Mouse (Mus musculus) thymus, adult 2 months (tissue): ENCODE results near the gene 4932438H23Rik. TPM values are rescaled to one million over a fixed set of nuclear protein-coding genes. Genes with fewer than 3 reads are reported as not detected.

ENCODE experiments used
- DNase-seq: peaks from one replicate; pipeline ENCODE4 v3.0.0; 2021
- H3K27ac ChIP-seq: fragments of 200-500 bp; 2 replicates; pipeline ENCODE4 v1.5.1; 2012; ENCODE audit warnings: low read length, control low read depth; ENCODE audit not compliant: control insufficient read depth, insufficient read depth
- H3K27me3 ChIP-seq: fragments of 200-500 bp; 2 replicates; pipeline ENCODE4 v1.6.1; 2012; ENCODE audit warnings: mild to moderate bottlenecking, low read length, moderate library complexity, mixed read lengths; ENCODE audit not compliant: control insufficient read depth, insufficient read depth
- H3K36me3 ChIP-seq: fragments of 200-500 bp; 2 replicates; pipeline ENCODE4 v1.6.1; 2012; ENCODE audit warnings: mild to moderate bottlenecking, low read length, moderate library complexity; ENCODE audit not compliant: control insufficient read depth, insufficient read depth
- H3K4me1 ChIP-seq: fragments of 200-500 bp; replicated peaks from 2 replicates; pipeline ENCODE4 v1.6.1; 2012; ENCODE audit warnings: low read length; ENCODE audit not compliant: control insufficient read depth, insufficient read depth
- H3K4me3 ChIP-seq: fragments of 200-500 bp; 2 replicates; pipeline ENCODE4 v1.5.1; 2012; ENCODE audit warnings: mild to moderate bottlenecking, low read length, control low read depth, moderate library complexity; ENCODE audit not compliant: control insufficient read depth, insufficient read depth
- CTCF ChIP-seq: fragments of 200-500 bp; IDR thresholded peaks from 2 replicates; pipeline ENCODE4 v1.5.1; 2012; ENCODE audit warnings: mild to moderate bottlenecking, control low read depth, low read length, moderate library complexity, borderline replicate concordance; ENCODE audit not compliant: control insufficient read depth, poor library complexity, insufficient read depth; ENCODE audit errors: extremely low read depth
- POLR2A ChIP-seq: fragments of 200-500 bp; IDR thresholded peaks from 2 replicates; pipeline ENCODE4 v1.6.1; 2012; ENCODE audit warnings: mild to moderate bottlenecking, low read length, control low read depth, moderate library complexity; ENCODE audit not compliant: control insufficient read depth, poor library complexity, insufficient read depth; ENCODE audit errors: extremely low read depth
- WGBS: fragments of 180-500 bp; shearing (Covaris S2); methylation state at CpG from one replicate; pipeline ENCODE4 v1.1.7; 2018; 5-methylcytosine and 5-hydroxymethylcytosine counted together
- polyA plus RNA-seq: library from polyadenylated mRNA; depleted of rRNA; stranded (reverse); fragments of >200 nt; gene quantifications from 2 replicates; pipeline ENCODE4 v1.2.3, GENCODE M21; 2012

The 4932438H23Rik gene
- polyA plus RNA-seq, 1 experiment, result 1.1 TPM

GRCm38 (mm10) chr16:91119879-91120278 lies 25.0 kb upstream of the 4932438H23Rik start:
- DNase-seq, result no peak
- Histone ChIP-seq H3K36me3 (no peaks in the 10 kb centered on the region), H3K4me1 (no peaks in the 10 kb centered on the region), H3K27ac (no peak overlapping the region), H3K27me3 (no peaks in the 10 kb centered on the region), H3K4me3 (no peak overlapping the region)
- TF ChIP-seq POLR2A, result no peak
- no peak for TF ChIP-seq CTCF
- 93% methylated on average over 6 of the region's 6 CpGs for WGBS

GRCm38 (mm10) chr16:91116696-91117095 lies 21.8 kb upstream of the 4932438H23Rik start:
- Histone ChIP-seq H3K4me3 (no peak overlapping the region), H3K36me3 (no peaks in the 10 kb centered on the region), H3K27ac (no peak overlapping the region), H3K4me1 (no peaks in the 10 kb centered on the region), H3K27me3 (no peaks in the 10 kb centered on the region)
- DNase-seq, result no peak
- WGBS, result 77% methylated on average over 7 of the region's 7 CpGs
- TF ChIP-seq CTCF, result no peak
- no peak for TF ChIP-seq POLR2A

- no peaks in the 10 kb centered on the region for H3K27me3 ChIP-seq
- no peak overlapping the region for H3K27ac ChIP-seq
- no peaks in the 10 kb centered on the region for H3K36me3 ChIP-seq
- TF ChIP-seq CTCF, result no peak
- no peak for TF ChIP-seq POLR2A
- no peaks in the 10 kb centered on the region for H3K4me1 ChIP-seq
- no peak overlapping the region for H3K4me3 ChIP-seq
- no peak for DNase-seq
- WGBS, result 93% methylated on average over 4 of the region's 4 CpGs
Measured at GRCm38 (mm10) chr16:91116006-91116405, 21.1 kb upstream of the 4932438H23Rik start.

GRCm38 (mm10) chr16:91110999-91111535 lies 16.1 kb upstream of the 4932438H23Rik start:
- 46% methylated on average over 11 of the region's 11 CpGs for WGBS
- H3K4me1 ChIP-seq, result no peaks in the 10 kb centered on the region
- no peak overlapping the region for H3K27ac ChIP-seq
- H3K27me3 ChIP-seq, result no peaks in the 10 kb centered on the region
- TF ChIP-seq POLR2A (no peak), CTCF (no peak)
- no peaks in the 10 kb centered on the region for H3K36me3 ChIP-seq
- no peak overlapping the region for H3K4me3 ChIP-seq
- no peak for DNase-seq

GRCm38 (mm10) chr16:91107608-91108007 lies 12.7 kb upstream of the 4932438H23Rik start:
- H3K36me3 ChIP-seq, result no peaks in the 10 kb centered on the region
- 87% methylated on average over 9 of the region's 11 CpGs for WGBS

GRCm38 (mm10) chr16:91105481-91106051 lies 10.6 kb upstream of the 4932438H23Rik start:
- H3K4me1 ChIP-seq, result no peaks in the 10 kb centered on the region
- H3K4me3 ChIP-seq, result no peak overlapping the region
- H3K27me3 ChIP-seq, result no peaks in the 10 kb centered on the region
- no peak for TF ChIP-seq CTCF
- TF ChIP-seq POLR2A, result no peak
- WGBS, result 77% methylated on average over 13 of the region's 13 CpGs
- no peaks in the 10 kb centered on the region for H3K36me3 ChIP-seq
- no peak overlapping the region for H3K27ac ChIP-seq
- no peak for DNase-seq

More at GRCm38 (mm10) chr16:91107608-91108007, 12.7 kb upstream of the 4932438H23Rik start:
- TF ChIP-seq CTCF, result no peak
- TF ChIP-seq POLR2A, result no peak
- no peak overlapping the region for H3K4me3 ChIP-seq
- H3K27ac ChIP-seq, result no peak overlapping the region
- no peaks in the 10 kb centered on the region for H3K4me1 ChIP-seq
- no peak for DNase-seq
- H3K27me3 ChIP-seq, result no peaks in the 10 kb centered on the region

GRCm38 (mm10) chr16:91104821-91105480 lies 10.0 kb upstream of the 4932438H23Rik start:
- no peak for DNase-seq
- H3K27me3 ChIP-seq, result no peaks in the 10 kb centered on the region
- H3K27ac ChIP-seq, result no peak overlapping the region
- 65% methylated on average over 10 of the region's 10 CpGs for WGBS
- H3K36me3 ChIP-seq, result no peaks in the 10 kb centered on the region
- no peak for TF ChIP-seq POLR2A
- no peak for TF ChIP-seq CTCF
- H3K4me3 ChIP-seq, result no peak overlapping the region
- no peaks in the 10 kb centered on the region for H3K4me1 ChIP-seq
